9 mouse cellular contexts compared by ENCODE assay signal in genomic region chr10:127569450-127569849, GRCm38 (mm10). TPM values are rescaled to one million over a fixed set of nuclear protein-coding genes. Genes with fewer than 3 reads are reported as not detected.
DNase-seq lines count a peak whose midpoint lies in the region; ATAC-seq lines count a peak whose summit lies in the region.
"Had no signal": no experiment of that assay in that cellular context is flagged by ENCODE, and none has a peak within 500 bp of the region (broad histone marks: within the 10 kb centered on the region; RNA-seq: fewer than 3 reads in every experiment).

No protein-coding gene starts in this region.

- no peaks in the 10 kb centered on the region for H3K9me3 ChIP-seq in liver, embryonic 11.5 days (ENCODE audit: control insufficient read depth, low read length)
- no peaks in the 10 kb centered on the region for H3K9me3 ChIP-seq in neural tube, embryonic 15.5 days (replicated peaks)
- H3K9me3 ChIP-seq: heart, embryonic 15.5 days had no signal

- no peak overlapping the region for H3K4me3 ChIP-seq in liver, embryonic 11.5 days (ENCODE audit: low read depth, low read length)
- no peak overlapping the region for H3K4me3 ChIP-seq in neural tube, embryonic 15.5 days (replicated peaks)
- H3K4me3 ChIP-seq: heart, embryonic 15.5 days had no signal

- no peaks in the 10 kb centered on the region; the same call in 1 of the 2 replicates for H3K27me3 ChIP-seq in liver, embryonic 11.5 days (replicated peaks; ENCODE audit: control insufficient read depth, insufficient read depth, low read length)
- no peaks in the 10 kb centered on the region for H3K27me3 ChIP-seq in neural tube, embryonic 15.5 days (replicated peaks)
- H3K27me3 ChIP-seq: heart, embryonic 15.5 days had no signal

- no peak overlapping the region for H3K9ac ChIP-seq in liver, embryonic 11.5 days (ENCODE audit: low read depth, low read length)
- H3K9ac ChIP-seq in neural tube, embryonic 15.5 days (replicated peaks): no peak overlapping the region
- H3K9ac ChIP-seq: heart, embryonic 15.5 days had no signal

- H3K36me3 ChIP-seq in liver, embryonic 11.5 days (ENCODE audit: control insufficient read depth, insufficient read depth, low read length): peaks cover 17% of the 10 kb centered on the region
- H3K36me3 ChIP-seq in neural tube, embryonic 15.5 days: peaks cover 82% of the 10 kb centered on the region

- DNase-seq in B cell, adult 2 months: peak; percentile 82 to 83
- DNase-seq in T-cell, adult 2 months (ENCODE audit: low spot score): peak; percentile 63
- peak; percentile 67 to 79 for DNase-seq in cerebellum, postnatal 36 days
- peak; percentile 66 for DNase-seq in gastrocnemius, postnatal 25 days
- peak; percentile 88 for DNase-seq in kidney, adult 9 months
- peak; percentile 64 for DNase-seq in liver, embryonic 11.5 days (ENCODE audit: low spot score)
- peak; percentile 61 to 85 for DNase-seq in thymus, postnatal 10 days (ENCODE audit: low spot score in 2 of 2)

- H3K27ac ChIP-seq in liver, embryonic 11.5 days (ENCODE audit: low read depth, low read length): no peak overlapping the region
- H3K27ac ChIP-seq in neural tube, embryonic 15.5 days (replicated peaks): no peak overlapping the region
- H3K27ac ChIP-seq: heart, embryonic 15.5 days had no signal

- no peak overlapping the region for H3K4me2 ChIP-seq in liver, embryonic 11.5 days
- no peak overlapping the region for H3K4me2 ChIP-seq in neural tube, embryonic 15.5 days
- H3K4me2 ChIP-seq: heart, embryonic 15.5 days had no signal

- 22% methylated on average over 3 of the region's 3 CpGs for WGBS in liver, embryonic 11.5 days
- 29% methylated on average over 3 of the region's 3 CpGs for WGBS in neural tube, embryonic 15.5 days

- ATAC-seq in liver, embryonic 11.5 days (replicated peaks; ENCODE audit: low FRiP score): peak; percentile 44; the same call in 1 of the 2 replicates
- peak; percentile 52; the same call in 1 of the 2 replicates for ATAC-seq in neural tube, embryonic 15.5 days (ENCODE audit: low FRiP score)

- 0 out of 2 replicates have a peak, but pooled peaks cover 9% of the 10 kb centered on the region for H3K4me1 ChIP-seq in liver, embryonic 11.5 days (replicated peaks; ENCODE audit: control insufficient read depth, insufficient read depth, low read length)
- H3K4me1 ChIP-seq in neural tube, embryonic 15.5 days: no peaks in the 10 kb centered on the region

RNA-seq across cellular contexts. Expression of gene Nxph4, which starts 35.1 kb away (rescaled TPM):
- under 1 TPM; 0.26 to 0.32 TPM for total RNA-seq in gastrocnemius, postnatal 25 days (2021)
- polyA plus RNA-seq in liver, embryonic 11.5 days (2014; fragmentation: Nextera tagmentation; extraction: Ambion mirVana): 0.56 TPM in 1 of 2 replicates, not detected in the other
- polyA plus RNA-seq in neural tube, embryonic 15.5 days (2015; fragmentation: Nextera tagmentation; extraction: Ambion mirVana): 80.4 and 102 TPM in 2 replicates

RNA-seq across cellular contexts. Expression of gene Shmt2, which starts 47.2 kb away (rescaled TPM):
- 10 to 100 TPM; 24.9 to 26.6 TPM for total RNA-seq in gastrocnemius, postnatal 25 days (2021)
- polyA plus RNA-seq in liver, embryonic 11.5 days (2014; fragmentation: Nextera tagmentation; extraction: Ambion mirVana): 261 and 286 TPM in 2 replicates
- polyA plus RNA-seq in neural tube, embryonic 15.5 days (2015; fragmentation: Nextera tagmentation; extraction: Ambion mirVana): 50.4 and 69.9 TPM in 2 replicates

RNA-seq across cellular contexts. Expression of gene Lrp1, which starts 51.5 kb away (rescaled TPM):
- total RNA-seq in gastrocnemius, postnatal 25 days (2021): 10 to 100 TPM; 58.1 to 64.3 TPM
- 35.7 and 36.8 TPM in 2 replicates for polyA plus RNA-seq in liver, embryonic 11.5 days (2014; fragmentation: Nextera tagmentation; extraction: Ambion mirVana)
- polyA plus RNA-seq in neural tube, embryonic 15.5 days (2015; fragmentation: Nextera tagmentation; extraction: Ambion mirVana): 102 and 108 TPM in 2 replicates

RNA-seq across cellular contexts. Expression of gene Ndufa4l2, which starts 54.7 kb away (rescaled TPM):
- 10 to 100 TPM; 11.4 to 15.1 TPM for total RNA-seq in gastrocnemius, postnatal 25 days (2021)
- 34.2 TPM in 2 replicates for polyA plus RNA-seq in liver, embryonic 11.5 days (2014; fragmentation: Nextera tagmentation; extraction: Ambion mirVana)
- 17.8 and 22.5 TPM in 2 replicates for polyA plus RNA-seq in neural tube, embryonic 15.5 days (2015; fragmentation: Nextera tagmentation; extraction: Ambion mirVana)

Comparison
In these comparisons a context has a peak if more than half of its experiments do, and no peak if none do; other contexts are left out.
1. RNA of gene Nxph4, which starts 35.1 kb away (polyA plus RNA-seq): 80.4 to 102 TPM in neural tube, embryonic 15.5 days; 0.56 TPM in liver, embryonic 11.5 days; every median in the first group is over 10 times any median in the second.
2. Peak in every context shown above with its lines, with median percentiles within 50 percentile points of each other: DNase-seq.